Mouse (Mus musculus): ENCODE measurements at regions not wholly inside any gene's neighbourhood (a gene's known extent, or its start where the extent isn't known, plus 50 kb on each side); places are given as distances from the start of the nearest gene placed in this dataset.

- no peak for DNase-seq (ENCODE audit: extremely low spot score, low spot score)
Measured at GRCm38 (mm10) chr10:37289964-37290704, 151.4 kb upstream of the Marcks start.

- no peak for DNase-seq (ENCODE audit: extremely low spot score, low spot score)
Measured at GRCm38 (mm10) chr10:37286305-37286704, 147.6 kb upstream of the Marcks start.

GRCm38 (mm10) chr10:37282951-37283350 is 144.2 kb upstream of the Marcks start:
- DNase-seq (ENCODE audit: extremely low spot score, low spot score): no peak

GRCm38 (mm10) chr10:37280823-37281222 is 142.1 kb upstream of the Marcks start:
- DNase-seq (ENCODE audit: extremely low spot score, low spot score): no peak

- DNase-seq (ENCODE audit: extremely low spot score, low spot score): no peak
Measured at GRCm38 (mm10) chr10:37280150-37280820, 141.6 kb upstream of the Marcks start.

GRCm38 (mm10) chr10:37279316-37279715 is 140.6 kb upstream of the Marcks start:
- DNase-seq (ENCODE audit: extremely low spot score, low spot score): no peak

- no peak for DNase-seq (ENCODE audit: extremely low spot score, low spot score)
Measured at GRCm38 (mm10) chr10:37275857-37276256, 137.1 kb upstream of the Marcks start.

GRCm38 (mm10) chr10:37275271-37275670 is 136.6 kb upstream of the Marcks start:
- DNase-seq (ENCODE audit: extremely low spot score, low spot score): no peak

GRCm38 (mm10) chr10:37271967-37272366 is 133.2 kb upstream of the Marcks start:
- DNase-seq (ENCODE audit: extremely low spot score, low spot score): no peak

GRCm38 (mm10) chr10:37270236-37271000 is 131.7 kb upstream of the Marcks start:
- DNase-seq (ENCODE audit: extremely low spot score, low spot score): no peak

GRCm38 (mm10) chr10:37266909-37267308 is 128.2 kb upstream of the Marcks start:
- no peak for DNase-seq (ENCODE audit: extremely low spot score, low spot score)

GRCm38 (mm10) chr10:37260791-37261488 is 122.2 kb upstream of the Marcks start:
- no peak for DNase-seq (ENCODE audit: extremely low spot score, low spot score)

GRCm38 (mm10) chr10:37259186-37259585 is 120.5 kb upstream of the Marcks start:
- no peak for DNase-seq (ENCODE audit: extremely low spot score, low spot score)

GRCm38 (mm10) chr10:37257544-37257943 is 118.8 kb upstream of the Marcks start:
- DNase-seq (ENCODE audit: extremely low spot score, low spot score): no peak

- no peak for DNase-seq (ENCODE audit: extremely low spot score, low spot score)
Measured at GRCm38 (mm10) chr10:37250934-37251521, 112.3 kb upstream of the Marcks start.

- DNase-seq (ENCODE audit: extremely low spot score, low spot score): no peak
Measured at GRCm38 (mm10) chr10:37250157-37250556, 111.4 kb upstream of the Marcks start.

- DNase-seq (ENCODE audit: extremely low spot score, low spot score): no peak
Measured at GRCm38 (mm10) chr10:37249511-37249910, 110.8 kb upstream of the Marcks start.

GRCm38 (mm10) chr10:37247121-37247520 is 108.4 kb upstream of the Marcks start:
- DNase-seq (ENCODE audit: extremely low spot score, low spot score): no peak

GRCm38 (mm10) chr10:37243136-37243535 is 104.4 kb upstream of the Marcks start:
- no peak for DNase-seq (ENCODE audit: extremely low spot score, low spot score)

- DNase-seq (ENCODE audit: extremely low spot score, low spot score): no peak
Measured at GRCm38 (mm10) chr10:37241821-37242263, 103.1 kb upstream of the Marcks start.

GRCm38 (mm10) chr10:37240634-37241033 is 101.9 kb upstream of the Marcks start:
- no peak for DNase-seq (ENCODE audit: extremely low spot score, low spot score)
